Mouse (Mus musculus) forebrain, embryonic 10.5 days (tissue): ENCODE data around the gene Bdp1. TPM values are rescaled to one million over a fixed set of nuclear protein-coding genes. Genes with fewer than 3 reads are reported as not detected.

Source experiments
- DNase-seq: peaks from one replicate; pipeline ENCODE4 v3.0.0-alpha.2; 2017; ENCODE audit warnings: low spot score; ENCODE audit errors: extremely low spot score
- H3K27ac ChIP-seq: fragments of 300-500 bp; sonication (generic); 2 replicates; pipeline ENCODE4 v1.5.1; 2016; ENCODE audit warnings: mild to moderate bottlenecking
- H3K27me3 ChIP-seq: fragments of 300-500 bp; sonication (generic); 2 replicates; pipeline ENCODE4 v1.6.1; 2016; ENCODE audit warnings: mild to moderate bottlenecking; ENCODE audit not compliant: poor library complexity, severe bottlenecking
- H3K36me3 ChIP-seq: fragments of 300-500 bp; sonication (generic); replicated peaks from 2 replicates; pipeline ENCODE4 v1.6.1; 2016; ENCODE audit warnings: mild to moderate bottlenecking, moderate library complexity
- H3K4me1 ChIP-seq: fragments of 300-500 bp; sonication (generic); 2 replicates; pipeline ENCODE4 v1.6.1; 2016
- H3K4me3 ChIP-seq: fragments of 300-500 bp; sonication (generic); 2 replicates; pipeline ENCODE4 v1.5.1; 2016; ENCODE audit warnings: mild to moderate bottlenecking, moderate library complexity
- H3K9me3 ChIP-seq: fragments of 300-500 bp; sonication (generic); 2 replicates; pipeline ENCODE4 v1.6.1; 2016; ENCODE audit warnings: mild to moderate bottlenecking, moderate library complexity
- WGBS: fragments of 180-500 bp; shearing (Covaris S2); methylation state at CpG from one replicate; pipeline ENCODE4 v1.1.7; 2016; 5-methylcytosine and 5-hydroxymethylcytosine counted together
- polyA plus RNA-seq: library from polyadenylated mRNA; unstranded; fragments of >200 nt; fragmentation: Nextera tagmentation; extraction: Ambion mirVana; gene quantifications from 2 replicates; pipeline ENCODE4 v1.2.1, GENCODE M21; 2016

Gene Bdp1
- polyA plus RNA-seq, 1 experiment from 2014 or later, result 27.3 TPM

- H3K27me3 ChIP-seq, result no peaks in the 10 kb centered on the region
- peaks cover 17% of the 10 kb centered on the region for H3K36me3 ChIP-seq
- no peak overlapping the region for H3K4me3 ChIP-seq
- WGBS, result 70% methylated on average over 2 of the region's 2 CpGs
- H3K4me1 ChIP-seq, result peaks cover 8% of the 10 kb centered on the region; the same call in 1 of the 2 replicates
- H3K9me3 ChIP-seq, result no peaks in the 10 kb centered on the region
- no peak for DNase-seq
- H3K27ac ChIP-seq, result no peak overlapping the region
These were observed 124.5 kb downstream of the Bdp1 start for GRCm38 (mm10) chr13:99979406-99979805.

GRCm38 (mm10) chr13:99970089-99970488 lies 133.8 kb downstream of the Bdp1 start:
- Histone ChIP-seq H3K9me3 (no peaks in the 10 kb centered on the region), H3K27ac (no peak overlapping the region), H3K36me3 (peaks cover 34% of the 10 kb centered on the region), H3K4me1 (no peaks in the 10 kb centered on the region), H3K4me3 (no peak overlapping the region), H3K27me3 (no peaks in the 10 kb centered on the region)
- no peak for DNase-seq
- WGBS, result 90% methylated on average over 5 of the region's 5 CpGs

Other genes starting within 250 kb of the Bdp1 start
- 0.53 and 0.95 TPM in 2 replicates for gene Cartpt, start 203.0 kb downstream of the Bdp1 start, polyA plus RNA-seq
- 41.7 and 42.0 TPM in 2 replicates for gene Mccc2, start 88.4 kb downstream of the Bdp1 start, polyA plus RNA-seq
- gene Serf1, start 3.9 kb upstream of the Bdp1 start, polyA plus RNA-seq, result 141 and 142 TPM in 2 replicates
- gene Smn1, start 20.8 kb upstream of the Bdp1 start, polyA plus RNA-seq, result 90.5 and 96.0 TPM in 2 replicates
- gene Naip2, start 98.0 kb upstream of the Bdp1 start, polyA plus RNA-seq, result 0.15 and 0.20 TPM in 2 replicates
- 0.04 TPM in 1 of 2 replicates, not detected in the other for gene Naip5, start 142.3 kb upstream of the Bdp1 start, polyA plus RNA-seq
- 0.02 and 0.07 TPM in 2 replicates for gene Naip6, start 213.6 kb upstream of the Bdp1 start, polyA plus RNA-seq